Mouse (Mus musculus) heart, postnatal 0 days (tissue): ENCODE measurements around the gene Hc. TPM values are rescaled to one million over a fixed set of nuclear protein-coding genes. Genes with fewer than 3 reads are reported as not detected.

Experiments
- ATAC-seq: fragments of 200-750 bp; cut with Nextera tagmentation; 2 replicates; pipeline ENCODE4 v1.8.0; 2017; ENCODE audit warnings: low read depth, moderate number of reproducible peaks, moderate library complexity; ENCODE audit not compliant: insufficient read depth
- DNase-seq: peaks from one replicate; pipeline ENCODE4 v3.0.0-alpha.2; 2016; ENCODE audit warnings: low spot score
- H3K27ac ChIP-seq: fragments of 300-500 bp; sonication (generic); 2 replicates; pipeline ENCODE4 v1.5.1; 2014; ENCODE audit warnings: low read depth, mild to moderate bottlenecking
- H3K27me3 ChIP-seq: fragments of 300-500 bp; sonication (generic); 2 replicates; pipeline ENCODE4 v1.6.1; 2014; ENCODE audit warnings: low read length, mixed read lengths; ENCODE audit not compliant: control insufficient read depth, insufficient read depth
- H3K36me3 ChIP-seq: fragments of 300-500 bp; sonication (generic); replicated peaks from 2 replicates; pipeline ENCODE4 v1.6.1; 2014; ENCODE audit warnings: low read length, mixed read lengths; ENCODE audit not compliant: control insufficient read depth, insufficient read depth
- H3K4me1 ChIP-seq: fragments of 300-500 bp; sonication (generic); 2 replicates; pipeline ENCODE4 v1.6.1; 2014; ENCODE audit warnings: antibody characterized with exemption; ENCODE audit not compliant: control insufficient read depth, insufficient read depth
- H3K4me2 ChIP-seq: fragments of 300-500 bp; sonication (generic); 2 replicates; pipeline ENCODE4 v1.6.1; 2014; ENCODE audit warnings: low read depth, mild to moderate bottlenecking, low read length, moderate library complexity
- H3K4me3 ChIP-seq: fragments of 300-500 bp; sonication (generic); 2 replicates; pipeline ENCODE4 v1.5.1; 2014; ENCODE audit warnings: low read depth, low read length
- H3K9ac ChIP-seq: fragments of 300-500 bp; sonication (generic); replicated peaks from 2 replicates; pipeline ENCODE4 v1.6.1; 2014; ENCODE audit warnings: low read depth, low read length, mixed read lengths
- H3K9me3 ChIP-seq: fragments of 300-500 bp; sonication (generic); replicated peaks from 2 replicates; pipeline ENCODE4 v1.6.1; 2016; ENCODE audit warnings: low read length; ENCODE audit not compliant: control insufficient read depth
- CTCF ChIP-seq: IDR thresholded peaks from 2 replicates; pipeline ENCODE4 v1.5.1; 2016; ENCODE audit warnings: antibody characterized with exemption, control low read depth, low read depth
- EP300 ChIP-seq: IDR thresholded peaks from 2 replicates; pipeline ENCODE4 v1.6.1; 2016; ENCODE audit warnings: antibody characterized with exemption, low read depth
- WGBS: fragments of 180-500 bp; shearing (Covaris S2); extraction: QIAGEN DNeasy Blood & Tissue Kit; methylation state at CpG from one replicate; pipeline ENCODE4 v1.1.7; 2014; 5-methylcytosine and 5-hydroxymethylcytosine counted together
- polyA plus RNA-seq: library from polyadenylated mRNA; unstranded; fragments of >200 nt; fragmentation: Nextera tagmentation; extraction: Ambion mirVana; gene quantifications from 2 replicates; pipeline ENCODE4 v1.2.1, GENCODE M21; 2015
- total RNA-seq: library from RNA; depleted of rRNA; stranded (reverse); fragments of >200 nt; gene quantifications from 2 replicates; pipeline ENCODE4 v1.2.3, GENCODE M21; 2014; ENCODE audit warnings: low replicate concordance

Hc gene
- total and polyA plus RNA-seq, 2 experiments from 2014 or later, result 0.04 to 0.12 TPM

GRCm38 (mm10) chr2:35067117-35067516 is 5.9 kb upstream of the Hc start:
- no peak overlapping the region for H3K4me2 ChIP-seq
- H3K9me3 ChIP-seq, result no peaks in the 10 kb centered on the region
- no peaks in the 10 kb centered on the region for H3K4me1 ChIP-seq
- no peak overlapping the region for H3K9ac ChIP-seq
- 74% methylated on average over 11 of the region's 11 CpGs for WGBS
- ATAC-seq (no peak), DNase-seq (no peak)
- no peak for TF ChIP-seq CTCF
- no peak for TF ChIP-seq EP300
- no peaks in the 10 kb centered on the region for H3K27me3 ChIP-seq
- no peak overlapping the region for H3K27ac ChIP-seq
- H3K36me3 ChIP-seq, result no peaks in the 10 kb centered on the region
- no peak overlapping the region for H3K4me3 ChIP-seq

- Histone ChIP-seq H3K9me3 (no peaks in the 10 kb centered on the region), H3K4me1 (no peaks in the 10 kb centered on the region), H3K36me3 (no peaks in the 10 kb centered on the region), H3K27ac (no peak overlapping the region), H3K4me2 (no peak overlapping the region), H3K4me3 (no peak overlapping the region), H3K9ac (no peak overlapping the region), H3K27me3 (no peaks in the 10 kb centered on the region)
- 85% methylated on average over 13 of the region's 13 CpGs for WGBS
- DNase-seq (no peak), ATAC-seq (no peak)
- TF ChIP-seq EP300 (no peak), CTCF (no peak)
Observed at GRCm38 (mm10) chr2:35066525-35067082, 5.4 kb upstream of the Hc start.

- Histone ChIP-seq H3K4me2 (no peak overlapping the region), H3K27me3 (no peaks in the 10 kb centered on the region), H3K4me3 (no peak overlapping the region), H3K27ac (no peak overlapping the region), H3K36me3 (no peaks in the 10 kb centered on the region), H3K4me1 (no peaks in the 10 kb centered on the region), H3K9me3 (no peaks in the 10 kb centered on the region), H3K9ac (no peak overlapping the region)
- 82% methylated on average over 6 of the region's 6 CpGs for WGBS
- DNase-seq, result no peak
- no peak for TF ChIP-seq CTCF
- no peak for TF ChIP-seq EP300
- no peak for ATAC-seq
Observed at GRCm38 (mm10) chr2:35063333-35064030, 2.2 kb upstream of the Hc start.

- H3K27me3 ChIP-seq, result no peaks in the 10 kb centered on the region
- H3K9me3 ChIP-seq, result no peaks in the 10 kb centered on the region
- DNase-seq (no peak), ATAC-seq (no peak)
- no peak overlapping the region for H3K27ac ChIP-seq
- H3K4me2 ChIP-seq, result no peak overlapping the region
- no peak overlapping the region for H3K4me3 ChIP-seq
- WGBS, result 68% methylated on average over 6 of the region's 6 CpGs
- no peak for TF ChIP-seq EP300
- no peak for TF ChIP-seq CTCF
- H3K4me1 ChIP-seq, result no peaks in the 10 kb centered on the region
- no peak overlapping the region for H3K9ac ChIP-seq
- H3K36me3 ChIP-seq, result no peaks in the 10 kb centered on the region
Observed at GRCm38 (mm10) chr2:35060897-35061296, 341 bp downstream of the Hc start.

- Histone ChIP-seq H3K4me2 (no peak overlapping the region), H3K27me3 (no peaks in the 10 kb centered on the region)
- 67% methylated on average over 5 of the region's 5 CpGs for WGBS
Observed at GRCm38 (mm10) chr2:35060256-35060655, 982 bp downstream of the Hc start.

More at GRCm38 (mm10) chr2:35060256-35060655, 982 bp downstream of the Hc start:
- H3K36me3 ChIP-seq, result no peaks in the 10 kb centered on the region
- no peak overlapping the region for H3K27ac ChIP-seq
- DNase-seq (no peak), ATAC-seq (no peak)
- no peaks in the 10 kb centered on the region for H3K9me3 ChIP-seq
- H3K9ac ChIP-seq, result no peak overlapping the region
- no peak for TF ChIP-seq EP300
- no peak for TF ChIP-seq CTCF
- H3K4me1 ChIP-seq, result no peaks in the 10 kb centered on the region
- no peak overlapping the region for H3K4me3 ChIP-seq
